Mouse (Mus musculus): ENCODE measurements around the gene Fam92b. TPM values are rescaled to one million over a fixed set of nuclear protein-coding genes. Genes with fewer than 3 reads are reported as not detected.

The Fam92b gene
- polyA plus RNA-seq, 1 experiment = not detected

- 41% methylated on average over 5 of the region's 5 CpGs for WGBS
- TF ChIP-seq CTCF (IDR thresholded peaks at IDR 0.05; ENCODE audit: insufficient read depth, low read depth, low read length) (no peak), POLR2A (IDR thresholded peaks at IDR 0.05; ENCODE audit: insufficient read depth, low read depth, low read length) (no peak)
Measured at GRCm38 (mm10) chr8:120118847-120119246, 58.4 kb downstream of the Fam92b start.

DNA sequence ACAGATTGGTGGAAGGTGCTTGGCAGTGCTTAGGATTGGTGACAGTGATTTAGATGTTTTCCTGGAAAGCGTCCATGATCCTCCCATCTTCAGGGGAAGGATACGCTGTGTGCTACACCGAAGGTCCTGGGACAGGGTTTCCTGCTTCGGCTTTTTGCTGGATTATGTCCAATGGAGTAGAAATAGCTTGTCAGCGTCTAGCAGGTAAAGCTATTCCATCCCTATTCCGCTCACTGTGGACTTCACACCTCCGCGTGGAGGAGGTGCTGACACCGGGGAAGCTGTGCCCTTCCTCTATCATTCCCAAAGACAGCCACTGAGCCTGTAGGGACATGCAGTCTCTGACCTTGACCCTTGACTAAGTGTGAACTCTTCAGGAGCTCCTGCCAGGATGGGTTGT is 59.1 kb downstream of the Fam92b start:
- TF ChIP-seq POLR2A (IDR thresholded peaks at IDR 0.05; ENCODE audit: insufficient read depth, low read depth, low read length) (no peak), CTCF (IDR thresholded peaks at IDR 0.05; ENCODE audit: insufficient read depth, low read depth, low read length) (no peak)
- H3K27ac ChIP-seq (ENCODE audit: insufficient read depth, low read depth, low read length) = 0 out of 2 replicates have a peak overlapping the region, but pooled peaks have one; percentile 81
- 82% methylated on average over 9 of the region's 9 CpGs for WGBS
- H3K4me3 ChIP-seq (ENCODE audit: insufficient read depth, low read depth, low read length) = no peak overlapping the region
- H3K4me1 ChIP-seq (ENCODE audit: control insufficient read depth, insufficient read depth, low read length) = peaks cover 51% of the 10 kb centered on the region

More at GRCm38 (mm10) chr8:120118847-120119246, 58.4 kb downstream of the Fam92b start:
- peak overlapping the region; percentile 81 for H3K27ac ChIP-seq (ENCODE audit: insufficient read depth, low read depth, low read length)
- H3K4me1 ChIP-seq (ENCODE audit: control insufficient read depth, insufficient read depth, low read length) = peaks cover 49% of the 10 kb centered on the region
- no peak overlapping the region for H3K4me3 ChIP-seq (ENCODE audit: insufficient read depth, low read depth, low read length)

GRCm38 (mm10) chr8:120116600-120116999 is 60.7 kb downstream of the Fam92b start:
- WGBS = 63% methylated on average over 7 of the region's 7 CpGs
- no peak for TF ChIP-seq POLR2A (IDR thresholded peaks at IDR 0.05; ENCODE audit: insufficient read depth, low read depth, low read length)
- no peak for TF ChIP-seq CTCF (IDR thresholded peaks at IDR 0.05; ENCODE audit: insufficient read depth, low read depth, low read length)
- Histone ChIP-seq H3K4me1 (ENCODE audit: control insufficient read depth, insufficient read depth, low read length) (peaks cover 51% of the 10 kb centered on the region), H3K4me3 (ENCODE audit: insufficient read depth, low read depth, low read length) (peak overlapping the region; percentile 3; the same call in 1 of the 2 replicates), H3K27ac (ENCODE audit: insufficient read depth, low read depth, low read length) (peak overlapping the region; percentile 9)

Other genes with a start within 250 kb of the Fam92b start
- gene Crispld2, start 185.0 kb downstream of the Fam92b start, polyA plus RNA-seq (2012; ENCODE audit: insufficient read depth, insufficient read length, low replicate concordance, missing spikeins) = not detected in 2 replicates
- not detected in 2 replicates for gene Zdhhc7, start 76.0 kb downstream of the Fam92b start, polyA plus RNA-seq (2012; ENCODE audit: insufficient read depth, insufficient read length, low replicate concordance, missing spikeins)
- 253 and 540 TPM in 2 replicates for gene 6430548M08Rik, start 63.3 kb downstream of the Fam92b start, polyA plus RNA-seq (2012; ENCODE audit: insufficient read depth, insufficient read length, low replicate concordance, missing spikeins)
- 42.5 and 91.1 TPM in 2 replicates for gene Gse1, start 51.0 kb upstream of the Fam92b start, polyA plus RNA-seq (2012; ENCODE audit: insufficient read depth, insufficient read length, low replicate concordance, missing spikeins)